Mouse (Mus musculus) inflammation-experienced regulatory T-cells, adult 6 months (primary cell): ENCODE measurements around the gene Psme3. TPM values are rescaled to one million over a fixed set of nuclear protein-coding genes. Genes with fewer than 3 reads are reported as not detected.
A peak's percentile ranks its signal among the peaks of the same experiment; 100 is the strongest.
"Not testable (repeated sequence)": the region's sequence is repeated elsewhere in the genome, so short reads cannot be mapped to it uniquely, and the experiment has no call there.

ENCODE experiments used
- ATAC-seq: one replicate; pipeline ENCODE4 v1.8.0; 2017
- polyA plus RNA-seq, 3 experiments: library from polyadenylated mRNA; unstranded; fragments of 100-300 nt; shearing (Covaris generic); gene quantifications; one replicate each; pipeline ENCODE4 v1.2.1; 2017

Psme3 gene
- polyA plus RNA-seq, 3 experiments from 2014 or later, result 25.8 to 37.6 (median 36.8) TPM

- ATAC-seq, result no peak
Measured at GRCm38 (mm10) chr11:101312150-101312549, 3.9 kb upstream of the Psme3 start.

DNA sequence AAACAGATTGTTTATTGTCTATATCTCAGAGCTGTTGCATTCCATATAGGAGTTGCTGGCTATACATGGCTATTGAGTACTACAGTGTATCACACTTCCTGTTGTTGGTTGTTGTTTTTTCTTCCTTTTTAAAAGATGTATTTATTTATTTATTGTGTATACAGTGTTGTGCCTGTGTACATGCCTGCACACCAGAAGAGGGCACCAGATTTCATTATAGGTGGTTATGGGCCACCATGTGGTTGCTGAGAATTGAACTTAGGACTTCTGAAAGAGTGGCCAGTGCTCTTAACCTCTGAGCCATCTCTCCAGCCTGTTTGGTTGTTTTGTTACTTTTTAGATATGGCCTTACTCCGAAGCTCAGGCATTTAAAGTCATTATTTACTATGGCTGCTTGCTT is 1.4 kb upstream of the Psme3 start:
- ATAC-seq, result no peak

DNA sequence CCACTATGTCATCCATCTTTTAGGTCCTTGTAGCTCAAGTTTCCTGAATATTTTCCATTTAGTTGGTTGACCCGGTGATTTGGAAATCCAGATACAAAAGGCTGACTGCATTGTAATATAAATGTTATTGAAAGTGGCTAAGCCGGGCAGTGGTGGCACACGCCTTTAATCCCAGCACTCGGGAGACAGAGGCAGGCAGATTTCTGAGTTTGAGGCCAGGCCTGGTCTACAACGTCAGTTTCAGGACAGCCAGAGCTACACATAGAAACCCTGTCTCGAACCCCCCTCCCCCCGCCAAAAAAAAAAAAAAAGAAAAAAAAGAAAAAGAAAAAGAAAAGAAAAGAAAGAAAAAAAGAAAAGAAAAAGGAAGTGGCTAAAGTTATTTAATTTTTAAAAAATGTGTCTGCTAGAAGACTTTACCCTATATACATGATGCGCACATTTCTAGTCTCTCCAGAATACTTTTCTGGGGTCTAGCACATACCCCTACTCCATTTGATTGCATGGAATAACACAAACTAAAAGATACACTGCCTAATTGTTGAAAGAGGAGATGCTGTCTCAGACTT is 847 bp upstream of the Psme3 start:
- no peak for ATAC-seq

DNA sequence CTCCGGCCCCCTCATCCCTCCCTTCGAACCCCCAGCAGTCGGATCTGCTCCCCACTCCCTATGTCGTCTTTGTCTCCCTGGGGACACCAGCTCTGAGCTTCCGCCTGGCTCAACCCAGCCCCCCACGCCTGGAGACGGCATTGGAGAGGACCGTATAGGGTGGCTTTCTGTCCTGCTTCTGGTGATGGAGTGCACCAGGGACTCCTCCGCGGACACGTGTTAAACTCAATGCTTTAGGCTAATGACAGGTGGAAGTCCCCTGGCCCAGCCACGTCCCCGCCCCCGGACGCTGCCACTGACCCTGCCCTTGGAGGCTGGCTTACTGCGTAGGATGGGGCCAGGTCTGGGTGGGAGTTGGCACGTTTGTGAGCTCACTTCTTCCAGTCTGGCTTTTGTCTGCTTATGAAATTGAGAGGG is 496 bp downstream of the Psme3 start:
- ATAC-seq, result peak; percentile 34

DNA sequence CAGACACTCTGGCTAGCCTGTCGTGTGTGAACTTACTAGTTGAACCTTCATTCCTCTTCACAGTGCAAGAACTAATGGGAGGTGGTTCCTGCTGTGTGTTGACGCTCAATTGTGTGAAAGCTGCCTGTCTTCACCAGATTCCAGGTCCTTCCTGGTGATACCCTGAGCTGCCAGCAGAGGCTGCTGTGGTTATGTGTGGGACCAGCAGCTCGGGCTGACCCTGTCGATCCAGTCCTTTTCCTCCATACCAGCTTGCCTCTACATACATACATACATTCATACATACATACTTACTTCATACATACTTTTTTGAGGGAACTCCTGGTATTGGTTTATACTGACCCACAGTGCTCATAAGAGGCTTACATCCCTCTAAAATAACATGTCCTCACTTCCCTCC is 7.6 kb downstream of the Psme3 start:
- no peak for ATAC-seq

DNA sequence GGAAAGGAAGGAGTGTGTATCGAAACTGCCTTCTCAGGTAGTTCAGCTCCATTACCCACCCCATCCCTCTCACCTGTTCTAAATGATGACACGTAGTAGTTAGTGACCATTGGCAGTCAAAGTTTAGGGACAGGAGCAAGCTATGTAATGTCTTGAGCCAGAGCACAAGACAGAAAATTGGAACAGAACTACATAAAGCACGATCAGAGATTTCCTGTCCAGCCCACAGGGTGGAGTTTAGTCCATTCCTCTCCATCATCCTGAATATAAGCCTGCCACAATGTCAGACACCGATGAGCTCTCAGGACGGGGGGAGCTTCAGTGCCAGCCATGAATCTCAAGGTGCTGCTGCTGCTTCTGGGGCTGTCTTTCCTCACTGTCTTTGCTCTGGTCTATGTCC is 8.8 kb downstream of the Psme3 start, which contains the start of gene Aoc2:
Aoc2 (plus strand) TSS at position 301 of the 400 bp plus-strand sequence.
- no peak for ATAC-seq

DNA sequence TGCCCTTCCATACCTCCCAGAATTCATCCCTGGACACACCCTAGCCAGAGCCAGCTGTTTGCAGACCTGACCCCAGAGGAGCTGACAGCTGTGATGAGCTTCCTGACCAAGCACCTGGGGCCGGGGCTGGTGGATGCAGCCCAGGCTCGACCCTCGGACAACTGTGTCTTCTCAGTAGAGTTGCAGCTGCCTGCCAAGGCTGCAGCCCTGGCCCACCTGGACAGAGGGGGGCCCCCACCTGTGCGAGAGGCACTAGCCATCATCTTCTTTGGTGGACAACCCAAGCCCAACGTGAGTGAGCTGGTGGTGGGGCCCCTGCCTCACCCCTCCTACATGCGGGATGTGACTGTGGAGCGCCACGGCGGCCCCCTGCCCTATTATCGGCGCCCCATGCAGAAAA is 9.2 kb downstream of the Psme3 start:
- ATAC-seq, result not testable (repeated sequence)

GRCm38 (mm10) chr11:101326147-101326546 is 10.1 kb downstream of the Psme3 start:
- ATAC-seq, result no peak

DNA sequence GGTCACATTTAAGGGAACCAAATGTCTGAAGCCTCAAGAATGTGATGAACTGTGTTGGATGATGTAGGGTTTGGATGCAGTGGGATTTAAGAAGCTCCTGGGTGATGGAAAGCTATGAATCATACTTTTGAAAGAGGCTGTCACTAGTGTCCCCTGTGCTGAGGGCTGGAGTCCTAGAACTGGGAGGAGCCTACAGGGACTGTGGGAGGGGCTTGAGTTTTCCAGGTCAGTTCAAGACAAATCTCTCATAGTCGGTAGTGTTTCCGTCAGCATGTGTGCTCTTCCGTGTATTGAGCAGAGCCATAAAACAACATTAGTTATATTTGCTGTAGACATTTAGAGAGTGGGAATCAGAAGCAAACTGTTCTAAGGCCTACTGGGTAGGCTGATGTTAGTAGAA is 11.3 kb downstream of the Psme3 start:
- ATAC-seq, result no peak

DNA sequence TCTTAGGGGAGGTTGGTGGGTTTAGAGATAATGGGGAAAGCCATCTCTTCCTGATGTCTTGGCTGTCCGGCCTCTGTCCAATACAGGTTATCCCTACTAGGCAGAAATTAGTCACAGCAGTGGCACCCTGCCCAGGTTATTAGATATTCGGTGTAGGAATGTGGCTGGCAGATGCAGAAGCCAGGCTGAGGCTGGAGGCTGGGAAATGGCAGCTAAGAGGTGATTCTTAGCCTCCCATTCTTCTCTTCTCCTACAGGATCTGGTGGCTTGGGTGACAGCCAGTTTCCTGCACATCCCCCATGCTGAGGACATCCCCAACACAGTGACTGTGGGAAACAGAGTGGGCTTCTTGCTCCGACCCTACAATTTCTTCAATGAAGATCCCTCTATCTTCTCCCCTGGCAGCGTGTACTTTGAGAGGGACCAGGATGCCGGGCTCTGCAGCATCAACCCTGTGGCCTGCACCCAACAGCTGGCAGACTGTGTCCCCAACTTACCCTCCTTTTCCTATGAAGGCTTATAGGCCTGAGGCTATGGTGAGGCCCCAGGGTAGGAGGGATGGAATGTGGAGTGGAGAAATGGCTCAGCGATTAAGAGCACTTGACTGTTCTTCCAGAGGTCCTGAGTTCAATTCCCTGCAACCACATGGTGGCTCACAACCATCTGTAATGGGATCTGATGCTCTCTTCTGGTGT is 13.1 kb downstream of the Psme3 start:
- ATAC-seq, result no peak

- ATAC-seq, result no peak
Measured at GRCm38 (mm10) chr11:101330371-101330924, 14.4 kb downstream of the Psme3 start, which contains the start of gene Aoc3. TSS of gene Aoc3 (plus strand) at chr11:101330605.

DNA sequence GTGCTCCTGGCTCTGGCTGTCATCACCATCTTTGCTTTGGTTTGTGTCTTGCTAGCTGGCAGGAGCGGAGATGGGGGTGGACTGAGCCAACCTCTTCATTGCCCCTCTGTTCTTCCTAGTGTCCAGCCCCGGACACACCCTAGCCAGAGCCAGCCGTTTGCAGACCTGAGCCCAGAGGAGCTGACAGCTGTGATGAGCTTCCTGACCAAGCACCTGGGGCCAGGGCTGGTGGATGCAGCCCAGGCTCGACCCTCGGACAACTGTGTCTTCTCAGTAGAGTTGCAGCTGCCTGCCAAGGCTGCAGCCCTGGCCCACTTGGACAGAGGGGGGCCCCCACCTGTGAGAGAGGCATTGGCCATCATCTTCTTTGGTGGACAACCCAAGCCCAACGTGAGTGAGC is 14.9 kb downstream of the Psme3 start:
- not testable (repeated sequence) for ATAC-seq

GRCm38 (mm10) chr11:101332537-101332936 is 16.5 kb downstream of the Psme3 start:
- no peak for ATAC-seq

DNA sequence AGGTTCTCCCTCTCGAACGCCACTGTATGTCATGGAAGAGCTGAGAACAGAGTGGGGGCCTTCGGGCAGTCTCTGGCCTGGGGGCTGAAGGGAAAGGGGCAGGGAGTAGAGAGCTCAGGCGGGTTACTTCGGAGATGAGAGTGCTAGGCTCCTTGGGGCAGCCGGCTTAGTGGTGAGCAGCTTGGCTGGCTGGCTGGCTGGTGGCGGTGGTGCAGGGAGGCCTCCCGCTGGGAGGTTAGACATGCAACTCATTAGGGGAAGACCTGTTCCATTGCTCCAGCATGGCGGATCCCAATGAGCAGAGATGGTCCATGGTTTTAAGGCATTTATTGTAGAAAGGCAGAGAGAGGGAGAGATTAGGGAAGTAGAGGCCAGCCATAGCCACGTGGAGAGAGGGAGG is 18.0 kb downstream of the Psme3 start:
- no peak for ATAC-seq

DNA sequence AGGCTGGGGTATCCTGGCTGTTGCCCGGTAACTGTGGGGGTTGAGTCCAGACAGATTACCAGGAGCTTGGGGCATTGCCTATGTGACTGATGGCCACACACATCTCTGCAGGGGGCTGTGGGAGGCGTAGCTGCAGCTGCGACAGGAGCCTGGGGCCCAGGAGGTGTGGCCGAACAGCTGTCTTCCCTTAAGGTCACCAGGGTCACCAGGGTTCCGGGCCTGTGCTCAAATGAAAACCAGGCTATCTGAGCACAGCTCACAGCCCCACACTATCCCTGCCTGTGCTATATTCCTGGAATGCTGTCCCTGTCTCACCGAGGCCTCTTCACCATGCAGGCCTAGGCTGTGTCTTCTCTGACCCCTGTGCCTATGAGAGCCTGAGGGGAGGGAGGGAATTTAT is 18.5 kb downstream of the Psme3 start:
- ATAC-seq, result no peak

- ATAC-seq, result no peak
Measured at GRCm38 (mm10) chr11:101335685-101336084, 19.7 kb downstream of the Psme3 start.

GRCm38 (mm10) chr11:101338123-101338760 is 22.2 kb downstream of the Psme3 start:
- no peak for ATAC-seq

GRCm38 (mm10) chr11:101347083-101347775 is 31.2 kb downstream of the Psme3 start:
- ATAC-seq, result no peak

DNA sequence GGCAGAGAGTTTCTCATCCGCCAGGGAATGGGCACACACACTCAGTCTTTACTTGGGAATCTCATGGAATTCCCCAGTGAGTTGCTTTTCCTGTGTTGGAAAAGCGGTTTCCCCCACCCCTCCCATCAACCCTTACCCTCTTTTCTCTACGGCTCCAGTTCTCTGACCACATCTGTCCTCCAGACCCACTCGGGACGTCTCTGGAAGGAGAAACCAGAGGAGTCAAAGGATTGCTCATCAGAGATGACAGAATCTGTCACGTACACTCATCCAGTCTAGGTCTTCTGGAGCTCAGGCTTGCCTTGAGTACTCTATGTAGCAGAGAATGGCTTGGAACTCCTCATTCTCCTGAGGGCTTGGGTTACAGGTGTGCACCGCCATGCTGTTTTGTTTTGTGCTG is 32.8 kb downstream of the Psme3 start:
- no peak for ATAC-seq

DNA sequence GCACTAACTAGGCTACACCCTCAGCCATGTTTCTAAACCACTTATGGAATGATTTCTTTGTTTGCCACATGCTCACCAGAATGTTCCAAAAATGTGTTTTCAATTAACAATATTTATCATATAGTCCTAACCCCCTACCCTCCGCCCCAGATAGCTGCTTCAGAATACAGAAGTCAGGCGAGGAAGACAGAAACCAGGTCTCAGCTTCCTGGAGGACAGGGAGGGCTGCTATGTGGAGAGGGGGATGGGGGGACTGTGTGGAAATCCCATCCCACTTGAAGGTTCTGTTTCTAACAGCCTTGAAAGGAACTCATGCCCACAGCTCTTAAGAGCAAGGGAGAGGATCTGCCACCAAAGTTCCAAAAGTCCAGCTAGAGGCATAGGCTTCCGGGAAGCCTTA is 33.2 kb downstream of the Psme3 start:
- no peak for ATAC-seq

DNA sequence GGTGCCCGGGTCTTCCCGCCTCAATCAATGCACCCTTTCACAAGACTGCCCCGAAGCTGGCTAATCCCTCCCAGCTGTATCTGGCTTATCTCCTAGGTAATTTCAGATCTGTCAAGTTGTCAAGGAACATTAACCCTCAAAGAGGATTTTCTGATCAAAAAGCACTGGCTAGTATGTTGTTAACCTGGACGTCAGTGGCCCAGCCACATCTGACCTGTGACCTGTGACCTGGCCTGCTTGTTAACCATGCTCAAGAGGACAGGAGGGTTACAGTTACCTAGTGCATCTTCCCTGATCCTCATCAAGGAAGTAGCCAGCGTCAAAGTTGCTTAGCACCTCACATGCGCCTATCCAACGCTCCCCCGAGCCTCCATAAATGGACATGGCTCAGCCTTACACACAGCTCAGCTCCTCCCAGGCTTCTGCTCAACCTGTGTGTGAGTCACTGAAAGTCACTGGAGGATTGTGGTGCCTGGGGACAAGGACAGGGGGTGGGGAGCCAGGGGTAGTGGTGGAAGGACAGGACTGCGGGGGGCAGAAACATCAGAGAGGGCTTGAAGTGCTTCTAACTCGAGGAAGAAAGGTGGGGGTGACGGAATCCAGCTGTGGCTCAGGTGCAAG is 35.2 kb downstream of the Psme3 start:
- no peak for ATAC-seq

GRCm38 (mm10) chr11:101351721-101352111 is 35.7 kb downstream of the Psme3 start:
- no peak for ATAC-seq

DNA sequence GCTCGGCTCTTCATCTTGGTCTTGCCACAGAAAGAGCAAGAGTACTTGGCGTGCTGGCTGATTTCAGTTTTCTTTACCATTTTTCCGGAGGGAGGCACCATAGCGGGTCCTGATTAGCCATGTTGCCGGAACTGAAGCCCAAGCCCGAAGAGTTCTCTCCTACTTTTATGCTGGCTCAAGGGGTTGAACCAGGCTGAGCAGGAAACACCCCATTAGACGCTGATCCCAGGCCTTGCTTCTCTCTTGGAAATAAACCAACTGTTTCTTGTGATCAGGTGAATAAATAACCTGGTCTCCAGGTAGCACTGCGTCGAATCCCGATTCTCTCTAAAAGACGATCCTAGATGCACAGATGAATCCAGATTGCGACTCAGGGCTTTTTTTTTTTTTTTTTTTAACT is 37.4 kb downstream of the Psme3 start:
- no peak for ATAC-seq
